Mouse (Mus musculus) limb, embryonic 14.5 days (tissue): ENCODE results near the gene Arhgef10l. TPM values are rescaled to one million over a fixed set of nuclear protein-coding genes. Genes with fewer than 3 reads are reported as not detected.
A peak's percentile ranks its signal among the peaks of the same experiment; 100 is the strongest.

Source experiments
- ATAC-seq: fragments of 200-750 bp; cut with Nextera tagmentation; 2 replicates; pipeline ENCODE4 v1.8.0; 2017; ENCODE audit warnings: low read depth, moderate number of reproducible peaks, moderate TSS enrichment; ENCODE audit not compliant: low FRiP score
- DNase-seq: peaks from one replicate; pipeline ENCODE4 v3.0.0-alpha.2; 2015; ENCODE audit warnings: low spot score
- H3K27ac ChIP-seq: fragments of 300-500 bp; sonication (generic); replicated peaks from 2 replicates; pipeline ENCODE4 v1.5.1; 2014; ENCODE audit warnings: low read depth, mild to moderate bottlenecking, low read length, moderate library complexity, mixed read lengths
- H3K27me3 ChIP-seq: fragments of 300-500 bp; sonication (generic); 2 replicates; pipeline ENCODE4 v1.6.1; 2014; ENCODE audit warnings: low read length, mixed read lengths; ENCODE audit not compliant: control insufficient read depth, insufficient read depth
- H3K36me3 ChIP-seq: fragments of 300-500 bp; sonication (generic); 2 replicates; pipeline ENCODE4 v1.6.1; 2014; ENCODE audit warnings: mild to moderate bottlenecking, low read length, moderate library complexity, mixed read lengths; ENCODE audit not compliant: control insufficient read depth, insufficient read depth
- H3K4me1 ChIP-seq: fragments of 300-500 bp; sonication (generic); 2 replicates; pipeline ENCODE4 v1.6.1; 2014; ENCODE audit warnings: antibody characterized with exemption, low read length, mixed read lengths; ENCODE audit not compliant: control insufficient read depth, insufficient read depth
- H3K4me2 ChIP-seq: fragments of 300-500 bp; sonication (generic); replicated peaks from 2 replicates; pipeline ENCODE4 v1.6.1; 2014; ENCODE audit warnings: low read depth, mild to moderate bottlenecking, low read length, moderate library complexity; ENCODE audit not compliant: severe bottlenecking
- H3K4me3 ChIP-seq: fragments of 300-500 bp; sonication (generic); replicated peaks from 2 replicates; pipeline ENCODE4 v1.5.1; 2014; ENCODE audit warnings: low read length
- H3K9ac ChIP-seq: fragments of 300-500 bp; sonication (generic); 2 replicates; pipeline ENCODE4 v1.6.1; 2014; ENCODE audit warnings: mild to moderate bottlenecking, low read depth, low read length, moderate library complexity; ENCODE audit not compliant: severe bottlenecking
- H3K9me3 ChIP-seq: fragments of 300-500 bp; sonication (generic); 2 replicates; pipeline ENCODE4 v1.6.1; 2016; ENCODE audit warnings: low read length; ENCODE audit not compliant: control insufficient read depth
- POLR2A ChIP-seq: fragments of 200-500 bp; IDR thresholded peaks from 2 replicates; pipeline ENCODE4 v1.8.0; 2012; ENCODE audit warnings: inconsistent platforms, mild to moderate bottlenecking, moderate library complexity, borderline replicate concordance; ENCODE audit not compliant: insufficient read depth, insufficient read length; ENCODE audit errors: extremely low read depth
- WGBS: fragments of 180-500 bp; shearing (Covaris S2); extraction: QIAGEN DNeasy Blood & Tissue Kit; methylation state at CpG from one replicate; pipeline ENCODE4 v1.1.7; 2014; 5-methylcytosine and 5-hydroxymethylcytosine counted together
- polyA plus RNA-seq, 2 experiments: library from polyadenylated mRNA; depleted of rRNA in 1 of 2; stranded (reverse) in 1 of 2; unstranded in 1 of 2; fragments of >200 nt; fragmentation: Nextera tagmentation in 1 of 2; extraction: Ambion mirVana in 1 of 2; gene quantifications; 2 replicates each; pipeline versions ENCODE4 v1.2.1 to v1.2.3; 2012 to 2014

The Arhgef10l gene
- polyA plus RNA-seq, 2 experiments, result 13.7 to 19.5 TPM

DNA sequence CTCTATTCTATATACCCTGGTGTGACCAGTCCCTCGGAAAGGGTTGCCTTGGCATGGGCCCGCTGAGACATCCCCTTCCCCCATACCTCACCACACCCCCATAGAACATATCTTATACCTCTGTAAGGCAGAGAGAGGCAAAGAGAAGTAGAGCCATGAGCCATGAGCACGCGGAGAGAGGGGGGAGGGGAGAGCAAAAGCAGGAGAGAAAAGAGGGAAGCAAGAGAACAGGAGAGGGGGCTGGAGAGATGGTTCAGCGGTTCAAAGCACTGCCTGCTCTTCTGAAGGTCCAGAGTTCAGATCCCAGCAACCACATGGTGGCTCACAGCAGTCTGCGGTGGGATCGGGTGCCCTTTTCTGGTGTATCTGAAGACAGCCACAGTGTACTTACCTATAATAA, 25.7 kb upstream of the Arhgef10l start:
- 71% methylated on average over 7 of the region's 7 CpGs for WGBS
- TF ChIP-seq POLR2A, result no peak

DNA sequence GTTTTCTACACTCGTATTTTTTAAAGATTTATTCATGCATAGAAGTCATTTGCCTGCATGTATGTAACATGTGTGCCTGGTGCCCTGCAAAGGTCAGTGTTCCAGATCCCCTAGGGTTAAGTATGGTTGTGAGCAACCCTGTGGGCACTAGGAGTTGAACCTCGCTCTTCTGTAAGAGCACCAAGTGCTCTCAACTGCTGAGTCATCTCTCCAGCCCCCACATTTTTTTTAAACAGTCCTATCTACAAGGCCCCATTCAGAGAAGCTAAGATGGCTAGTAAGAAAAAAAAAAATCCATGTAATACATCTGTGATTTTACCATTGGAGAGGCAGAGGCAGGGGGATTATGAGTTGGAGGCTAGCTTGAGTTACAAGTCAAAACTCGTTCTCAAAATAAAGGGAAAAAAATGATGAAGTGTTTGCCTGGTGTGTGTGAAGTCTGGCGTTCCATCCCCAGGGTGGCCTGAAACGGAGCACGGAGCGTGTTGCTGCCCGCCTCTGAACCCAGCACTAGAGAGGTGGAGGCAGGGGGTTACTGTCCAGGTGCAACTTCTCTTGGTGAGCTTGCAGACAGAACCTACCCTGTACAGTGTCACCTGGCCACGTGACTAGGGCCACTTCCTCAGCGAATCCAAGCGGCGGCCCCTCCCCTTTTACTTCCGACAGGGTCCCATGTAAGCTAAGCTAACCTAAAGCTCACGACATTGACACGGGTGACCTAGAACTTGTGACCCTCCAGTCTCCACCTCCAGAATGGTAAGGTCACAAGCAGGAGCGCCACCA, 24.3 kb upstream of the Arhgef10l start:
- DNase-seq, result no peak
- Histone ChIP-seq H3K4me3 (no peak overlapping the region), H3K9me3 (no peaks in the 10 kb centered on the region), H3K4me1 (no peaks in the 10 kb centered on the region; the same call in 1 of the 2 replicates), H3K9ac (no peak overlapping the region), H3K27me3 (no peaks in the 10 kb centered on the region), H3K36me3 (no peaks in the 10 kb centered on the region), H3K4me2 (no peak overlapping the region), H3K27ac (no peak overlapping the region)
- ATAC-seq, result no peak
- no peak for TF ChIP-seq POLR2A
- 62% methylated on average over 16 of the region's 16 CpGs for WGBS

More for the DNA sequence above, 25.7 kb upstream of the Arhgef10l start:
- no peaks in the 10 kb centered on the region for H3K36me3 ChIP-seq
- no peaks in the 10 kb centered on the region; the same call in 1 of the 2 replicates for H3K4me1 ChIP-seq
- no peak overlapping the region for H3K4me3 ChIP-seq
- no peak overlapping the region for H3K9ac ChIP-seq
- no peak overlapping the region for H3K4me2 ChIP-seq
- H3K9me3 ChIP-seq, result no peaks in the 10 kb centered on the region
- no peak overlapping the region for H3K27ac ChIP-seq
- H3K27me3 ChIP-seq, result no peaks in the 10 kb centered on the region
- ATAC-seq, result no peak
- no peak for DNase-seq

DNA sequence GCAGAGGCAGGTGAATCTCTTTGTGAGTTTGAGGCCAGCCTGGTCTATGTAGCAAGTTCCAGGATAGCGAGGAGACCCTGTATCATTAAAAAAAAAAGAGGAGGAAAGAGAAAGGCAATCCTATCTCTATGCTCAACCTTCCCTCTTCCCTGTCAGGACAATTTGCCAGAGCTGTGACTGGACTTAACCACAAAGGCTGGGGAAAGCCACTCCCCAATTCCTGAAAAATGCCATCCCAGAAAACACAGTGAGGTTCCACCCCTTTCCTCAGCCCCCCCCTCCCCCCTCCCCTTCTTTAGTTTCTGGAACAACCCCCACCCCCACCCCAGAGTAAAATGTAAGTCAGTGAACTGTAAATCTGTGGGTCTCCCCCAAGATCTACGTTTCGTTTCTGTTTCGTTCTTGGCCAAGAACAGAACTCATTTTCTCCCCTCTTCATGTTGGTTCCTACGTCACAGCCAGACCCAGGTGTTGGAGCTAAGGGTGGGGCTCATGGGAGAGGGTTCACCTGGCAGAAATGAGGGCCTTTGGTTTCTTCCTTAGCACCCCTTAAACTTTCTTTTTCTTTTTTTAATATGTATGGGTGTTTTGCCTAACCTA, 23.1 kb upstream of the Arhgef10l start:
- DNase-seq, result no peak
- WGBS, result 72% methylated on average over 5 of the region's 5 CpGs
- H3K27ac ChIP-seq, result no peak overlapping the region
- no peak for ATAC-seq
- H3K9ac ChIP-seq, result no peak overlapping the region
- H3K4me2 ChIP-seq, result no peak overlapping the region
- H3K9me3 ChIP-seq, result no peaks in the 10 kb centered on the region
- TF ChIP-seq POLR2A, result no peak
- H3K36me3 ChIP-seq, result no peaks in the 10 kb centered on the region
- no peak overlapping the region for H3K4me3 ChIP-seq
- H3K27me3 ChIP-seq, result no peaks in the 10 kb centered on the region
- H3K4me1 ChIP-seq, result peaks cover 11% of the 10 kb centered on the region

DNA sequence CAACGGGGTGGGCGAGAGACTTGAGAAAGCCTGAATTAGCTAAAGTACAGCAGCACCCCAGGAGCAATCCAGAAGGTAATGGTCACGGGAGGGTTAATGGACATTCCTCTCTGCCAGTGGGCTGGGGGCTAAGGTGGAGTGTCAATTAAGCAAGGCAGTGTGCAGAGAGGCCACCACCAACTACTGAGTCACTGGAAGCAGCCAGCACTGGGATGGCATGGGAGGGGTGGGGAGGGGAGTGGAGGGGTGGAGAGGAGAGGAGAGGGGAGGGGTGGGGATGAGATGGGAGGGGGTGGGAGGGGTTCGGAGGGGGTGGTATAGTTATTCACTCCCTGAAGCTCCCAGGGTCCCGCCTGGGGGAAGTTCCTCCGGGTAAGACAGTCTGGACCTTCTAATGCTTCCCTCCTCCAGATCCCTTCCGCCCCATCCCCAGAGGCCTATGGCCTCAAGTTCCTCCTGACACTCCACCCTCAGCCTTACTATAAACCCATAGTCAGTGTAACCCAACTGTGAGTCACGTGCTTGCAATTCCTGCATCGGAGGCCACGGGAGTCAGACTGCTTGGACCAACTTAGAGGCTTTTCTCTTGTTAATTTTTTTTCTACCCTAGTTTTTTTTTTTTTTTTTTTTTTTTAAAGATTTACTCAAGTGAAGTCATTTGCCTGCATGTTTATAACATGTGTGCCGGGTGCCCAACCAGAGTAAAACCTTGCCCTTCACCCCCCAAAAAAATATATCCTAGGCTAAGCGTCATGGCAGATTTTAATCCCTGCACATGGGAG, 22.4 kb upstream of the Arhgef10l start:
- no peaks in the 10 kb centered on the region for H3K36me3 ChIP-seq
- ATAC-seq (no peak), DNase-seq (no peak)
- no peaks in the 10 kb centered on the region for H3K27me3 ChIP-seq
- no peaks in the 10 kb centered on the region for H3K9me3 ChIP-seq
- no peak overlapping the region for H3K4me3 ChIP-seq
- TF ChIP-seq POLR2A, result no peak
- 37% methylated on average over 12 of the region's 12 CpGs for WGBS
- peaks cover 13% of the 10 kb centered on the region for H3K4me1 ChIP-seq
- no peak overlapping the region for H3K4me2 ChIP-seq
- no peak overlapping the region for H3K27ac ChIP-seq
- no peak overlapping the region for H3K9ac ChIP-seq

DNA sequence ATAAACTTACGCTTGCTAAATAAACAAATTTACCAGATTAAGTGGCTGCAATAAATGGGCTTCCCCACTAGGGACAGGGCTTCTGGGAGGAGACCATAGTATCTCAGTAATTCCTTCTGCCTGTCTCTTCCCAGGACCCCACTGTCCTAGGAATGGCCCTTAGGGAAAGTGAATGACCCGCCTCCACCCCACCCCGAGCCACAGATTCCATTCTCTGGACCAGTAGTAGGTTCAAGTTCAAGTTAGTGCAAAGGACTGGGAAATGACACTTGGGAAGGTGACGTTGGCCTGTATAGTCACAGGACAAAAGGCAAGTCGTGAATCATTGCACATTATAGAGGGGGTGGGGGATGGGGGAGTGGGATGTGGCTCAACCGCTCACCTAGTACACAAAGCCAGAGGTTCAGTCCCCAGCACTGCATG, 19.1 kb upstream of the Arhgef10l start:
- no peaks in the 10 kb centered on the region for H3K27me3 ChIP-seq
- WGBS, result 9% methylated on average over 6 of the region's 6 CpGs
- peaks cover 13% of the 10 kb centered on the region for H3K4me1 ChIP-seq
- H3K4me2 ChIP-seq, result peak overlapping the region; percentile 49
- H3K4me3 ChIP-seq, result peak overlapping the region; percentile 14; the same call in 1 of the 2 replicates
- H3K9ac ChIP-seq, result no peak overlapping the region
- H3K36me3 ChIP-seq, result no peaks in the 10 kb centered on the region
- ATAC-seq (no peak), DNase-seq (no peak)
- H3K9me3 ChIP-seq, result no peaks in the 10 kb centered on the region
- no peak for TF ChIP-seq POLR2A
- H3K27ac ChIP-seq, result no peak overlapping the region
